Mouse (Mus musculus): ENCODE data around the gene Kazald1. TPM values are rescaled to one million over a fixed set of nuclear protein-coding genes. Genes with fewer than 3 reads are reported as not detected.

Gene Kazald1
- polyA plus RNA-seq, 1 experiment from 2014 or later, result 0.38 TPM

GRCm38 (mm10) chr19:45040214-45040613, 34.8 kb upstream of the Kazald1 start:
- no peak overlapping the region for H3K9ac ChIP-seq (replicated peaks)
- WGBS (ENCODE audit: insufficient replicate concordance), result 45% methylated on average over 13 of the region's 13 CpGs
- ATAC-seq (no peak), DNase-seq (no peak)
- H3K27ac ChIP-seq (ENCODE audit: low read depth), result no peak overlapping the region
- no peak overlapping the region for H3K4me3 ChIP-seq (ENCODE audit: low read depth, low read length)
- H3K27me3 ChIP-seq (ENCODE audit: insufficient read depth, low read length), result peaks cover 39% of the 10 kb centered on the region
- H3K9me3 ChIP-seq (ENCODE audit: low read length), result no peaks in the 10 kb centered on the region
- no peak overlapping the region for H3K4me2 ChIP-seq (ENCODE audit: low read depth, low read length)
- TF ChIP-seq CTCF (IDR thresholded peaks at IDR 0.05; ENCODE audit: low read depth) (no peak), EP300 (IDR thresholded peaks at IDR 0.05; ENCODE audit: low read depth) (no peak)
- no peaks in the 10 kb centered on the region for H3K36me3 ChIP-seq (replicated peaks; ENCODE audit: insufficient read depth, low read length)
- peaks cover 2% of the 10 kb centered on the region; the same call in 1 of the 2 replicates for H3K4me1 ChIP-seq (ENCODE audit: insufficient read depth)

GRCm38 (mm10) chr19:45044389-45044927, 30.6 kb upstream of the Kazald1 start:
- Histone ChIP-seq H3K36me3 (replicated peaks; ENCODE audit: insufficient read depth, low read length) (no peaks in the 10 kb centered on the region), H3K9ac (replicated peaks) (no peak overlapping the region), H3K4me2 (ENCODE audit: low read depth, low read length) (no peak overlapping the region), H3K27me3 (ENCODE audit: insufficient read depth, low read length) (peaks cover 59% of the 10 kb centered on the region), H3K4me1 (ENCODE audit: insufficient read depth) (peaks cover 27% of the 10 kb centered on the region), H3K27ac (ENCODE audit: low read depth) (no peak overlapping the region), H3K9me3 (ENCODE audit: low read length) (no peaks in the 10 kb centered on the region), H3K4me3 (ENCODE audit: low read depth, low read length) (no peak overlapping the region)
- TF ChIP-seq EP300 (IDR thresholded peaks at IDR 0.05; ENCODE audit: low read depth) (no peak), CTCF (IDR thresholded peaks at IDR 0.05; ENCODE audit: low read depth) (no peak)
- WGBS (ENCODE audit: insufficient replicate concordance), result 70% methylated on average over 11 of the region's 11 CpGs
- ATAC-seq, result no peak
- no peak for DNase-seq

DNA sequence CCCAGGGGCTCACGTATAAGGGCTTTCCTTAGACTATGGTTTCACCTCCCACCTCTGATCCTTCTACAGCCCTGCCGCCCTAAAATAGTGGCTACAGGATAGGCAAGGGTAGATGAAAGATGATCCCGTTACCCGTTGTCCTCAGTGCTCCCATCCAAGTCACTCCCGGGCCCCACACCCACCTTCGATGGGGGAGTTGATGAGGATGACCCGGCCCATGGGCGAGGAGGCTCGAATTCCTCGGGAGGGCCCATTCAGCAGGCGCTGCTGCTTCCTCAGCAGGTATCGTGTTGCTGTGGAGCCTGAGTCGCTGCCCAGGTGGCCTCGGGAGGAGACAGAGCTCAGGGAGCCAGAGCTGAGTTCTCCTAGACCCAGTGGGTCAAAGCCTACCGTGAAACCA, 29.8 kb upstream of the Kazald1 start:
- TF ChIP-seq CTCF (IDR thresholded peaks at IDR 0.05; ENCODE audit: low read depth), result no peak
- no peak for TF ChIP-seq EP300 (IDR thresholded peaks at IDR 0.05; ENCODE audit: low read depth)
- peaks cover 51% of the 10 kb centered on the region for H3K27me3 ChIP-seq (ENCODE audit: insufficient read depth, low read length)
- DNase-seq (no peak), ATAC-seq (no peak)
- H3K36me3 ChIP-seq (replicated peaks; ENCODE audit: insufficient read depth, low read length), result no peaks in the 10 kb centered on the region
- H3K4me3 ChIP-seq (ENCODE audit: low read depth, low read length), result no peak overlapping the region
- H3K4me1 ChIP-seq (ENCODE audit: insufficient read depth), result peaks cover 27% of the 10 kb centered on the region
- no peak overlapping the region for H3K27ac ChIP-seq (ENCODE audit: low read depth)
- 43% methylated on average over 15 of the region's 15 CpGs for WGBS (ENCODE audit: insufficient replicate concordance)
- no peaks in the 10 kb centered on the region for H3K9me3 ChIP-seq (ENCODE audit: low read length)
- no peak overlapping the region for H3K9ac ChIP-seq (replicated peaks)
- no peak overlapping the region for H3K4me2 ChIP-seq (ENCODE audit: low read depth, low read length)

- peaks cover 47% of the 10 kb centered on the region for H3K27me3 ChIP-seq (ENCODE audit: insufficient read depth, low read length)
- H3K36me3 ChIP-seq (replicated peaks; ENCODE audit: insufficient read depth, low read length), result no peaks in the 10 kb centered on the region
- H3K9ac ChIP-seq (replicated peaks), result no peak within 1 kb of the TSS
- peak within 1 kb of the TSS; percentile 86 for H3K4me2 ChIP-seq (ENCODE audit: low read depth, low read length)
- DNase-seq, result no peak
- ATAC-seq, result no peak
- TF ChIP-seq EP300 (IDR thresholded peaks at IDR 0.05; ENCODE audit: low read depth) (no peak), CTCF (IDR thresholded peaks at IDR 0.05; ENCODE audit: low read depth) (no peak)
- H3K4me3 ChIP-seq (ENCODE audit: low read depth, low read length), result peak within 1 kb of the TSS; percentile 59
- WGBS (ENCODE audit: insufficient replicate concordance), result 80% methylated on average over 5 of the region's 5 CpGs
- H3K27ac ChIP-seq (ENCODE audit: low read depth), result no peak within 1 kb of the TSS
- peaks cover 27% of the 10 kb centered on the region for H3K4me1 ChIP-seq (ENCODE audit: insufficient read depth)
- H3K9me3 ChIP-seq (ENCODE audit: low read length), result no peaks in the 10 kb centered on the region
Measured at GRCm38 (mm10) chr19:45045651-45046050, 29.4 kb upstream of the Kazald1 start, which contains the start of gene Pdzd7. Gene Pdzd7 (minus strand): TSS chr19:45045717.

GRCm38 (mm10) chr19:45046523-45047321, 28.3 kb upstream of the Kazald1 start:
- peak overlapping the region; percentile 87 for H3K27ac ChIP-seq (ENCODE audit: low read depth)
- H3K4me3 ChIP-seq (ENCODE audit: low read depth, low read length), result peak overlapping the region; percentile 59

GRCm38 (mm10) chr19:45047417-45047934, 27.6 kb upstream of the Kazald1 start, which contains the start of gene Sfxn3:
Gene Sfxn3 (plus strand): TSS chr19:45047503.
- Histone ChIP-seq H3K9me3 (ENCODE audit: low read length) (no peaks in the 10 kb centered on the region), H3K36me3 (replicated peaks; ENCODE audit: insufficient read depth, low read length) (0 out of 2 replicates have a peak, but pooled peaks cover 2% of the 10 kb centered on the region), H3K27ac (ENCODE audit: low read depth) (peak within 1 kb of the TSS; percentile 87), H3K4me2 (ENCODE audit: low read depth, low read length) (peak within 1 kb of the TSS; percentile 86), H3K4me3 (ENCODE audit: low read depth, low read length) (peak within 1 kb of the TSS; percentile 59), H3K27me3 (ENCODE audit: insufficient read depth, low read length) (peaks cover 37% of the 10 kb centered on the region), H3K4me1 (ENCODE audit: insufficient read depth) (peaks cover 27% of the 10 kb centered on the region), H3K9ac (replicated peaks) (peak within 1 kb of the TSS; percentile 68)
- WGBS (ENCODE audit: insufficient replicate concordance), result under 1% methylated on average over 26 of the region's 26 CpGs
- TF ChIP-seq EP300 (IDR thresholded peaks at IDR 0.05; ENCODE audit: low read depth) (no peak), CTCF (IDR thresholded peaks at IDR 0.05; ENCODE audit: low read depth) (peak; percentile 85)
- DNase-seq (peak; percentile 89), ATAC-seq (peak; percentile 88)

More at GRCm38 (mm10) chr19:45046523-45047321, 28.3 kb upstream of the Kazald1 start:
- H3K27me3 ChIP-seq (ENCODE audit: insufficient read depth, low read length), result peaks cover 42% of the 10 kb centered on the region
- H3K9me3 ChIP-seq (ENCODE audit: low read length), result no peaks in the 10 kb centered on the region
- H3K9ac ChIP-seq (replicated peaks), result peak overlapping the region; percentile 68
- 3% methylated on average over 34 of the region's 34 CpGs for WGBS (ENCODE audit: insufficient replicate concordance)
- DNase-seq, result peak; percentile 76
- peaks cover 27% of the 10 kb centered on the region for H3K4me1 ChIP-seq (ENCODE audit: insufficient read depth)
- peak; percentile 31 for ATAC-seq
- peak overlapping the region; percentile 86 for H3K4me2 ChIP-seq (ENCODE audit: low read depth, low read length)
- H3K36me3 ChIP-seq (replicated peaks; ENCODE audit: insufficient read depth, low read length), result no peaks in the 10 kb centered on the region
- TF ChIP-seq EP300 (IDR thresholded peaks at IDR 0.05; ENCODE audit: low read depth) (no peak), CTCF (IDR thresholded peaks at IDR 0.05; ENCODE audit: low read depth) (no peak)
